Mouse (Mus musculus) heart, embryonic 16.5 days (tissue): ENCODE data around the gene Rtcb. TPM values are rescaled to one million over a fixed set of nuclear protein-coding genes. Genes with fewer than 3 reads are reported as not detected.

Experiments
- ATAC-seq: fragments of 200-750 bp; cut with Nextera tagmentation; replicated peaks from 2 replicates; pipeline ENCODE4 v1.8.0; 2017; ENCODE audit warnings: moderate number of reproducible peaks; ENCODE audit not compliant: insufficient read depth, low FRiP score; ENCODE audit errors: extremely low read depth
- H3K27ac ChIP-seq: fragments of 300-500 bp; sonication (generic); 2 replicates; pipeline ENCODE4 v1.5.1; 2014; ENCODE audit warnings: mild to moderate bottlenecking, low read length, control low read depth, moderate library complexity
- H3K27me3 ChIP-seq: fragments of 300-500 bp; sonication (generic); 2 replicates; pipeline ENCODE4 v1.6.1; 2014; ENCODE audit warnings: low read length, mixed read lengths; ENCODE audit not compliant: control insufficient read depth, insufficient read depth
- H3K36me3 ChIP-seq: fragments of 300-500 bp; sonication (generic); 2 replicates; pipeline ENCODE4 v1.6.1; 2014; ENCODE audit not compliant: control insufficient read depth, insufficient read depth
- H3K4me1 ChIP-seq: fragments of 300-500 bp; sonication (generic); 2 replicates; pipeline ENCODE4 v1.6.1; 2014; ENCODE audit warnings: low read length, mixed read lengths; ENCODE audit not compliant: control insufficient read depth, insufficient read depth
- H3K4me2 ChIP-seq: fragments of 300-500 bp; sonication (generic); 2 replicates; pipeline ENCODE4 v1.6.1; 2014; ENCODE audit warnings: low read depth, mild to moderate bottlenecking, control low read depth, low read length
- H3K4me3 ChIP-seq: fragments of 300-500 bp; sonication (generic); 2 replicates; pipeline ENCODE4 v1.5.1; 2014; ENCODE audit warnings: mild to moderate bottlenecking, control low read depth, low read length
- H3K9ac ChIP-seq: fragments of 300-500 bp; sonication (generic); 2 replicates; pipeline ENCODE4 v1.6.1; 2014; ENCODE audit warnings: low read length, control low read depth
- H3K9me3 ChIP-seq: fragments of 300-500 bp; sonication (generic); replicated peaks from 2 replicates; pipeline ENCODE4 v1.6.1; 2016; ENCODE audit warnings: low read length; ENCODE audit not compliant: control insufficient read depth
- WGBS: fragments of 180-500 bp; shearing (Covaris S2); extraction: QIAGEN DNeasy Blood & Tissue Kit; methylation state at CpG from one replicate; pipeline ENCODE4 v1.1.7; 2014; 5-methylcytosine and 5-hydroxymethylcytosine counted together
- polyA plus RNA-seq: library from polyadenylated mRNA; unstranded; fragments of >200 nt; fragmentation: Nextera tagmentation; extraction: Ambion mirVana; gene quantifications from 2 replicates; pipeline ENCODE4 v1.2.1, GENCODE M21; 2015

Rtcb gene
- polyA plus RNA-seq, 1 experiment from 2014 or later = 126 TPM

DNA sequence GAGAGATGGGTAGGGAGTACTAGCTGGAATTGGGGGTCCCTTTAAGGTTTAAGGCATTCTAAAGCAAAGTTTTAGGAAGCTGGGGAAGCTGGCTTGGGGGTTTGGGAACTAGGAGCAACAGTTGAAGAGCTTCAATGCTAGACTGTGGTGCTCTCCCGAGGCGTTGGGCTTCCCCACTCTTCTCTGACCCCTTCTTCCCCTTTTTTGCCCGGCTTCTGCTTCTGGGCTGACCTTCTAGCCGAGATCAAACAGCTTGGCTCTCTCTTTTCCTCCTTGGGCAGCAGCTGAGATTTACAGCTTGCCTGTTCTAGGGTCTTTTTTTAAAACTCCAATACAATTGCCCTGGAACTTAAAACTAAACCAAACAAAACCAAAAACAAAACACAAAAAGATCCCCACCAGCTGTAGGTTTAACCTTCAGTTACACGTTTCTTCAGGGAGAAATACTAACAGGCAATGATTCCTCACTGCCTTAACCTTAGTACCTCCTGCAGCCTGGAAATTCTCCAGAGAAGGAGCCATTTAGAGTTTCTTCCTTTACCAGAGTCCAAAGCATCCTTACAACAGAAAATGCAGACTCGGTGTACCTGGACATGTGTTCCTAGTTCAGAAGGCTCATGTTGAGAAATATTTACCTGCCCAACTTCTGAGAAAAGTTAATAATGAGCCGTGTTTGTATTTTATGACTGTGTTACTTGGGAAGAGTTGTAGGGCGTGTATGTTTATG, 12.4 kb upstream of the Rtcb start:
- 45% methylated on average over 8 of the region's 8 CpGs for WGBS
- Histone ChIP-seq H3K9ac (no peak overlapping the region), H3K27ac (no peak overlapping the region), H3K4me2 (no peak overlapping the region), H3K36me3 (no peaks in the 10 kb centered on the region), H3K9me3 (no peaks in the 10 kb centered on the region), H3K4me3 (no peak overlapping the region), H3K27me3 (no peaks in the 10 kb centered on the region), H3K4me1 (no peaks in the 10 kb centered on the region)
- no peak for ATAC-seq

DNA sequence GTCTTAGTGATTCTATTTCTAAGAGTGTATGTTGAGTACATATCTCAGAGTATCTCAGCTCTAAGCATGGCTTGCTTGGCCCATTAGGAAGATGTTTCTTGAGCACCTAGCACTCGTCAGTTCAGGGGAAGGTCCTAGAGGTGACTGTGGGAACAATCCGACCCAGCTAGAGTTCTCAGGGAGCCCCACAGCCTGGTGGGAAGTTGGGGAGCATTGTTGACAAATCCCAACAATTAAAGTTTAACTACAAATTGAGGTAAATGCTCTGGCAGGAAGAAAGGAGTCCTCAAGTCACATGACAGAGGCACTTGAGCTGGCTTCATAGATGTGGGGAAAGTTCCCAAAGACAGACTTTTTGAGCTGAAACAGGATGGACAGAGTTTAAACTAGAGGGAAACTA, 11.1 kb upstream of the Rtcb start:
- 29% methylated on average over 2 of the region's 2 CpGs for WGBS
- Histone ChIP-seq H3K4me2 (no peak overlapping the region), H3K27me3 (no peaks in the 10 kb centered on the region), H3K36me3 (no peaks in the 10 kb centered on the region), H3K4me1 (no peaks in the 10 kb centered on the region), H3K27ac (no peak overlapping the region), H3K9ac (no peak overlapping the region), H3K9me3 (no peaks in the 10 kb centered on the region), H3K4me3 (no peak overlapping the region)
- no peak for ATAC-seq

DNA sequence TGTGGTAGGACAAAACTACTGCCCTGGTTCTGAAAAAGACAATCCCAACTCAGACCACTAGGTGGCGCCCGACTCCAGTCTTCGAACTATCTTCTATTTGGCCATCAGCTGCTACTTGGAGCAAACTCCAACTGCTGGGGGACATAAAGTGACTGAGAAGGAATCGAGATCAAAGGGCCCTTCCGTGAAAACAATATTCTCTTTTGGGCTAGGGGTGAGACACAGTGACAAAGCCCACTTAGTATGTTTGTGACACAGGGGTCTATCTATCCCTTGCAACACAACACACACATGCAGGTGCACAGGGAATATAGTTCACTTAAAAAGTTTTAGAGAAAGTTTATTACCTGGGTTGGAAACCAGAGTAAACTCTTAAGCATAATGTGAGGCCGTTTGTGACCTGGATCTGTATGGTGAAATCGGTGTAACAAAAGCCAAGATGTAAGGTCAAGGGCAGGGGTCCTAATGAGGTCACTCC, 10.6 kb upstream of the Rtcb start:
- Histone ChIP-seq H3K4me3 (no peak overlapping the region), H3K27ac (no peak overlapping the region), H3K4me2 (no peak overlapping the region), H3K9ac (no peak overlapping the region), H3K36me3 (no peaks in the 10 kb centered on the region), H3K27me3 (no peaks in the 10 kb centered on the region), H3K4me1 (no peaks in the 10 kb centered on the region), H3K9me3 (no peaks in the 10 kb centered on the region)
- WGBS = 13% methylated on average over 7 of the region's 7 CpGs
- no peak for ATAC-seq

DNA sequence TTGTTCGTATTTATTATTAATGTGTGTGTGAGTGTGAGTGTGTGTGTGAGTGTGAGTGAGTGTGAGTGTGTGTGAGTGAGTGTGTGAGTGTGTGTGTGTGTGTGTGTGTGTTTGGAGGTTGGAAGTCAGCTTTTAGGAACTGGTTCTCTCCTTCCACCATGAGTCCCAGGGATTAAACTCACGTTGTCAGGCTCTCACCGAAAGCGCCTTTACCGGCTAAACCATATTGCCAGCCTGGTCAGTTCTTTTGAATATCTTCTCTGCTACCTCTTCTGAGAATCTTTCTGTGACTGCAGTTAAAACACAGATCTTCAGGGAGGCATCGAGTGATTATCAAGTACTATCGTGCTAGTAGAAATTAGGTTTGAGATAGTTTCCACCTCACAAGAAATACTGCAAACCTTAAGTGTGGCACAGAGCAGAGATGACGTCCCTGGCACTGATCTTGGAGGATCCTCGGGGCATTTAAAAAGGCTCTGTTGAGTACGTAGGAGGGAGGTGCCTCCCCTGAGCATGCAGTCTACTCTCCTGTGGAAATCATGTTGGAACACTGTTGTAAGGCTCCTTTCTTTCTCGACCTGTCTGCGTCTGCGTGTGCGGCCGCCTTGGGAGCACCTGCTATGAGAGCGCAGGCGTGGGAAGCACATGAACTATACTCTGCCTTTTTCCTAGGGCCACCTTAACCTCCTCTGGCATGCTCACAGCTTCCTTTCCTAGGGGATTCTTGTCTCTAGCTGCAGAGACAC, 10.0 kb upstream of the Rtcb start:
- Histone ChIP-seq H3K4me2 (no peak overlapping the region), H3K27me3 (no peaks in the 10 kb centered on the region), H3K4me1 (no peaks in the 10 kb centered on the region), H3K9me3 (no peaks in the 10 kb centered on the region), H3K9ac (no peak overlapping the region), H3K27ac (no peak overlapping the region), H3K4me3 (no peak overlapping the region), H3K36me3 (no peaks in the 10 kb centered on the region)
- WGBS = 55% methylated on average over 17 of the region's 17 CpGs
- ATAC-seq = no peak

DNA sequence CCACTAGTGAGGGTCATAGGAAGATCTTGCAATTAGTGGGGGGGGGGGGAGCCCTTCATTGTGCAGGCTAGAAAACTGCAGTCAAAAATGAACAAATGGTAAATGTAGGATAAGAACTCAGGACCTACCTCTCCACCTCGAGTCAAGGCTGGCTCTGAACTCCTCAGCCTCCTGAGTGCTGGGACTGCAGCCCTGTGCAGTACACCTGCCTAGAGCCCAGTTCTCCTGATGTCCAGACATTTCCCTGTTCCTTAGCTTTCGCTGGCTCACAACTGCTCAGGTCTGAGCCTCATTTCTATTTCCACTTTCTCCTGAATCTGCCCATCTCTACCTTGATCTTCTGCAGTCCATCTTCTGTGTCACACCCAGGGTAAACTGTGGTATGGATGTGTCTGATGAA, 8.9 kb upstream of the Rtcb start:
- WGBS = 52% methylated on average over 2 of the region's 2 CpGs
- H3K4me3 ChIP-seq = no peak overlapping the region
- H3K9me3 ChIP-seq = no peaks in the 10 kb centered on the region
- H3K27me3 ChIP-seq = no peaks in the 10 kb centered on the region
- H3K36me3 ChIP-seq = no peaks in the 10 kb centered on the region
- no peaks in the 10 kb centered on the region for H3K4me1 ChIP-seq
- H3K27ac ChIP-seq = no peak overlapping the region
- H3K4me2 ChIP-seq = no peak overlapping the region
- ATAC-seq = no peak
- no peak overlapping the region for H3K9ac ChIP-seq

DNA sequence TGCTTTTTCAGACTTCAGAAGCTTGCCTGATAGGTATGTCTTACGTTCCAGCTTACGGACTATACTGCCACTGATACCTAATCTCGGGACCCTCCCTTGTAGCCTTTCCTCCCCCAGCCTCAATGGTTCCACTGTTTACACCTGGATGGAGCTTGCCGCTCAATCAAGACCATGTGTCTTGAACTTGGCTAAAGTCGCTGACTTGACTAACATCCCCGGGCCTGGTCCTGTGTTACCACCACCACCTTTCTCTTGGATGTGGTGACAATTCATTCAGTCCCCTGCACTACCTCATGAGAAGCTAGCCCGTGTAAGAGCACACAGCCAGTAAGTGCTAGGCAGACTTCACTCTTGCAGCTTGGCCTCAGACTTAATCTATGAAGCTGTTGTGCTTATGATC, 6.7 kb upstream of the Rtcb start:
- no peak for ATAC-seq
- no peak overlapping the region for H3K4me3 ChIP-seq
- no peaks in the 10 kb centered on the region for H3K4me1 ChIP-seq
- WGBS = 76% methylated on average over 7 of the region's 7 CpGs
- no peaks in the 10 kb centered on the region for H3K27me3 ChIP-seq
- H3K9ac ChIP-seq = no peak overlapping the region
- no peaks in the 10 kb centered on the region for H3K9me3 ChIP-seq
- no peak overlapping the region for H3K4me2 ChIP-seq
- H3K27ac ChIP-seq = no peak overlapping the region
- no peaks in the 10 kb centered on the region for H3K36me3 ChIP-seq

DNA sequence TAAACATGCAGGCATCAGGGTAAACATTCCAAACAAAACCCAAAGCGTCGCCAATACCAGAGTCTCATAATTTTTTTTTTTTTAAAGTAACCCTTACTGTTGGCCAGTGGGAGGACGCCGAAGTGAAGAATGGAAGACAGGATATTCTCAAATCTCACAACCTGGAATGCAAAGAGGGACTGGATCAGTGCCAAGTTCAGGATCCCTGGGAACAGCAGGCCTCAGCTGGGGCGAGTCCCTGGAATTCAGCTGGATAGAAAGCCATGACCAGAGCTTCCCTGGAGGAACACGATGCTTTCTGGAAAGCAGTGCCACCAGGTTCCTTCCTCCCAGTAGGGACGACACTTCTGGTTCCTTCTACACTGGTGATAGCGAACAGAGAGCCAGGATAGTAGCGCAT, 5.3 kb upstream of the Rtcb start:
- no peaks in the 10 kb centered on the region for H3K36me3 ChIP-seq
- H3K4me2 ChIP-seq = no peak overlapping the region
- no peaks in the 10 kb centered on the region for H3K9me3 ChIP-seq
- H3K9ac ChIP-seq = no peak overlapping the region
- no peak overlapping the region for H3K4me3 ChIP-seq
- H3K27ac ChIP-seq = no peak overlapping the region
- H3K4me1 ChIP-seq = no peaks in the 10 kb centered on the region
- WGBS = 39% methylated on average over 9 of the region's 9 CpGs
- no peaks in the 10 kb centered on the region for H3K27me3 ChIP-seq
- ATAC-seq = no peak

DNA sequence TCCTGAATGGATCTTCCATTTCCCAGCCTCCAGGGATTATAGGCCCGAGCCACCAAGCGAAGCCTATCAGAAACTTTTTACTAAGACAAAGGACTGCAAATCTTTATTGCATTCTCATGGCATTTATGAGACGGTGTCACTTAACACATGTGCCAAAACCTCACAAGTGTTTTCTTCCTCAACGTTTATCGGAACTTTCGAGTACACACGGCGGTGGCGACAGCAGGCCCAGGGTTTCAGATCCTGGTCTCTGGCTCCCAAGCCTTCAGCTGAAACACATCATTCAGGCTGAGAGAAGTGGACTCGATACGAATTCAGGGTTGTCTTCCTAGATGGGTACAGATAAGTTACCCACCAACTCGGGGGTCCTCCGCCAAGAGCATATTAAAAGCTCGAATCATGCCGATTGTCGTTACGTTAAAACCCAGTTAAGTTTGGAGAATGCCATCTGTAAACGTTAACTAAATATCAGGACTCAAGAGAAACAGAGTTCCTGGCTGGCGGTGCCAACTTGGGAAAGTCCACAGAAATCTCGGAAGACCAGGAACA, 678 bp downstream of the Rtcb start:
- H3K4me1 ChIP-seq = peaks cover 6% of the 10 kb centered on the region
- H3K27me3 ChIP-seq = no peaks in the 10 kb centered on the region
- no peaks in the 10 kb centered on the region for H3K9me3 ChIP-seq
- WGBS = 2% methylated on average over 20 of the region's 20 CpGs
- peaks cover 10% of the 10 kb centered on the region; the same call in 1 of the 2 replicates for H3K36me3 ChIP-seq
- H3K4me3 ChIP-seq = peak overlapping the region; percentile 67
- H3K4me2 ChIP-seq = peak overlapping the region; percentile 79
- peak overlapping the region; percentile 82 for H3K9ac ChIP-seq
- ATAC-seq = no peak
- peak overlapping the region; percentile 82 for H3K27ac ChIP-seq

DNA sequence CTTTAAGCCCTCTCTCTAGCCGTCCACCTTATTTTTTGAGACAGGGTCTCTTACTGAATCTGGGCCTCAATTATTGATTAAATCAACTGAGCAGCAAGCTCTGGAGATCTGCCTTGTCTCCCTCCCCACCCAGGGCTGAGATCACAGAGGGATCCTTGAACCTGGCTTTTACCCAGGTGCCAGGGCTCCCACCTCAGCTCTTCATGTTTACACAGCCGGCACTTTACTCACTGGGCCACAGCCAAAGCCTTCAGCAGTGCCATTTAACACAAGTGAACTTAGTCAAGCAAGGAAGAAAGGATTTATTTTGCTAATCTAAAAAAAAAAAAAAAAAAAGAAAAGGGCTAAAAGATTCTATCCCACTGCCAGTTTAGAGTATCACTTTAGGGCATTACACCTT, 3.2 kb downstream of the Rtcb start:
- ATAC-seq = no peak
- H3K27me3 ChIP-seq = no peaks in the 10 kb centered on the region
- H3K4me1 ChIP-seq = peaks cover 6% of the 10 kb centered on the region
- H3K9ac ChIP-seq = no peak overlapping the region
- H3K9me3 ChIP-seq = no peaks in the 10 kb centered on the region
- 65% methylated on average over 2 of the region's 2 CpGs for WGBS
- H3K4me2 ChIP-seq = no peak overlapping the region
- H3K4me3 ChIP-seq = no peak overlapping the region
- no peak overlapping the region for H3K27ac ChIP-seq
- H3K36me3 ChIP-seq = peaks cover 19% of the 10 kb centered on the region
